Mouse (Mus musculus) macrophage (primary cell): Measurements from ENCODE around the gene Otud3. TPM values are rescaled to one million over a fixed set of nuclear protein-coding genes. Genes with fewer than 3 reads are reported as not detected.

Source experiments
- H3K27ac ChIP-seq: fragments of 350-480 bp; formaldehyde crosslinking; 2 replicates; pipeline ENCODE4 v1.9.0; 2021
- H3K36me3 ChIP-seq: fragments of 350-480 bp; formaldehyde crosslinking; 2 replicates; pipeline ENCODE4 v1.9.0; 2021; ENCODE audit errors: inconsistent target
- H3K4me3 ChIP-seq: fragments of 350-480 bp; formaldehyde crosslinking; 2 replicates; pipeline ENCODE4 v1.9.0; 2021; ENCODE audit errors: inconsistent target
- H3K79me2 ChIP-seq: fragments of 350-480 bp; formaldehyde crosslinking; 2 replicates; pipeline ENCODE4 v1.9.0; 2021; ENCODE audit errors: inconsistent target
- WGBS: methylation state at CpG from one replicate; pipeline ENCODE4 v1.1.7; 2026; ENCODE audit warnings: inconsistent platforms; ENCODE audit not compliant: missing documents; 5-methylcytosine and 5-hydroxymethylcytosine counted together
- polyA plus RNA-seq: library from polyadenylated mRNA; stranded (reverse); fragments of 250-400 nt; gene quantifications from 3 replicates; pipeline ENCODE4 v1.2.4, GENCODE M21; 2018; ENCODE audit warnings: inconsistent platforms
- total RNA-seq, 78 experiments: library from RNA; depleted of rRNA; stranded (reverse); fragments of 250-400 nt; gene quantifications; 1 replicate in 9 of 78; 2 replicates in 24 of 78; 3 replicates in 43 of 78; 4 replicates in 2 of 78; pipeline ENCODE4 v1.2.4; 2018; ENCODE audit warnings: inconsistent platforms in 56 of 78

Gene Otud3
- total RNA-seq (2018; cell fraction: chromatin; rRNA removed): 10 to 100 TPM in 6 of 26 experiments, 1 to 10 TPM in 20; 1.9 to 17.0 (median 8.4) TPM
- 10 to 100 TPM in 7 of 26 experiments, 1 to 10 TPM in 19; 4.8 to 13.1 (median 7.5) TPM for total RNA-seq (2018; cell fraction: cytosol; rRNA removed)
- total RNA-seq (2018; cell fraction: nucleus; rRNA removed): 10 to 100 TPM in 3 of 26 experiments, 1 to 10 TPM in 23; 2.4 to 12.8 (median 6.4) TPM
- 6.9 to 12.3 TPM (median 7.4 TPM) in 3 replicates for polyA plus RNA-seq

DNA sequence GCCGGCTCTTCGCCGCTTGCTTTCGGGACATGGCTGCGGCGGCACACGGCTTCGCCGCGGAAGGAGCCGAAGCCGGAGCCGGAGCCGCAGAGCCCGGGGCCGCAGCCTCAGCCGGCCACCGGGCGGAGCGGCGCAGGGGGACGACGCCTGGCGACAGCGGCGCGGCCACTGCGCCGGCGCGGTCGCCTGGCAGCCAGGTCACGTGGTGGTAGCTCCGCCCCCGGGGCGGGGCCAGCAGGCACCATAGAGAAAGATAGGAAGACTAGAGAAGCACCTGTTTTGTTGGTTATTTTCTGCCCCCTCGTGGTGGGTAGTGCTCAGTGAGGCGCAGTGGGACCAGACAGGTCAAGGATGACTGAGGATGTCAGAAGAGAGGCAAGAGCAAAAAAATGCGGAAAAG lies at the start of gene Otud3:
Gene Otud3, minus strand, starts transcription at position 149 of the 400 bp plus-strand sequence.
- peaks cover 31% of the 10 kb centered on the region; the same call in 1 of the 2 replicates for H3K79me2 ChIP-seq
- peak within 1 kb of the TSS; percentile 50 for H3K4me3 ChIP-seq
- 0 out of 2 replicates have a peak, but pooled peaks cover 6% of the 10 kb centered on the region for H3K36me3 ChIP-seq
- H3K27ac ChIP-seq: no peak within 1 kb of the TSS
- under 1% methylated on average over 33 of the region's 39 CpGs for WGBS

DNA sequence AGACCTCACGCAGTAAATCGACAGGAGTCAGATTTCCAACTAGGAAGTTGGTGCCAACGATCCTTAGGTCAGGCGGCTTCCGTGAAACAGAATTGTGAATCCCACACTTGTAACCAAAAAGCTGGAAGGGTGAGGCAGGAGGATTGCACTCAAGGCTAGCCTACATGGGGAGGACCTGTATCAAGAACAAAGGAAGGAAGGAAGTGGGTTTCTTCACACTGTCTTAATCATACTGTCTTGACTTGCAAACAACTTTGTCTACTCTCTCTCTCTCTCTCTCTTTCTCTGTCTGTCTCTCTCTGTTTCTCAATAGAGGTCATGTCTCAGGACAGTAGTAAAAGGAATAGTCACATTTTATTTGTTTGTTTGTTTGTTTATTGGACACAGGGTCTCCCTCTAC lies 49.0 kb upstream of the Otud3 start:
- Histone ChIP-seq H3K4me3 (no peak overlapping the region), H3K36me3 (no peaks in the 10 kb centered on the region), H3K79me2 (no peaks in the 10 kb centered on the region), H3K27ac (no peak overlapping the region)
- 70% methylated on average over 5 of the region's 5 CpGs for WGBS

DNA sequence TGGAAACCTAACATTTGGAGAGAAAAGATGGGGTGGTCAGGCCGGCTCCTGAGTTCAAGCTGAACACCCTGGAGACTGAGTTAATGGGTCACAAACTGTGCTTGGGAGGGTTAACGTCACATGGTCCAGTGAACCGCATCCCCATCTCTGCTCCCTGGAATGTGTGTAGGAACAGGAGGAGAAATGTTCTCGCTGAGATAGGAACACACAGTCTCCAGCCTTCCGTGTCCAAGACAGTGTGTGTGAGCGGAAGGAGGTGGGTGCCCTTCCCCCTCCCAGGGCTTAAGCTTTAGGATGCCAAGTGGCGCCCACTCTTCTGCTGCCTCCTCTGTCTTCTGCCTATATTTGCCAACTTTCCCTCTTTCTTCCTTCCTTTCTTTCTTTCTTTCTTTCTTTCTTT lies 46.2 kb upstream of the Otud3 start:
- WGBS: 77% methylated on average over 7 of the region's 7 CpGs
- no peak overlapping the region for H3K27ac ChIP-seq
- no peak overlapping the region for H3K4me3 ChIP-seq
- H3K79me2 ChIP-seq: no peaks in the 10 kb centered on the region
- H3K36me3 ChIP-seq: no peaks in the 10 kb centered on the region

DNA sequence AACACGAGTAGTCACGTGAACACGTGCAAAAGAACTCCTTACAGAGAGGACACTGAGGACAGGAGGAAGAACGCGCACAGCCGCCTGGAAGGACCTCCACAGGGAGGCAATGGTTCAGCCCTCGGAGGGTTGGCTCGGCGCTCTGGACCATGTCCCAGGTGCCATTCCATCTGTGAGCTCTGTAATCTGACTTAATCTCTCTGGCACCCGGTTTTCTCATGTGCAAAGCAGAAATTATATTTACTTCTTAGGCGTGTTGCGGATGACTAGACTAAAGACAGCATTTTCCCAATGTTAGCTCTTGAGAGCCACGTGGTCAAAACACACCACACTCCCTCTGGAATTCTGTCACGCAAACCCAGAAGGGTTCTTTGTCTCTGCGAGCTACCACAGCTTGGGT lies 45.4 kb upstream of the Otud3 start:
- 88% methylated on average over 15 of the region's 15 CpGs for WGBS

DNA sequence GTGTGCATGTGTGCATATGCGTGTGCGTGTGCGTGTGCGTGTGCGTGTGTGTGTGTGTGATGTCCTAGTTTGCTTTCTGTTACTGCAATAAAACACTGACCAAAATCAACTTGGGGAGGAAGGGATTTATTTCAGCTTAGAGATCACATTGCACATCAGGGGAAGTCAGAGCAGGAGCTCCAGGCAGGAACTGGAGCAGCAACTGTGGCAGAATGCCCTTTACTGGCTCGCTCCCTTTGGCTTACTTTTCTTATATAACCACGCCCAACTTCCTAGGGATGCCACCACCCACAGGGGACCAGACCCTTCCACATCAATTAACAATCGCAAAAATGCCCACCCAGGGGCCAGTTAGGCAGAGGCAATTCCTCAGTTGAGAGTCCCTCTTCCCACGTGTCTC lies 44.9 kb upstream of the Otud3 start:
- Histone ChIP-seq H3K36me3 (no peaks in the 10 kb centered on the region), H3K4me3 (no peak overlapping the region), H3K79me2 (no peaks in the 10 kb centered on the region), H3K27ac (no peak overlapping the region)
- WGBS: 78% methylated on average over 9 of the region's 9 CpGs

More for the DNA sequence above, 45.4 kb upstream of the Otud3 start:
- H3K36me3 ChIP-seq: no peaks in the 10 kb centered on the region
- H3K79me2 ChIP-seq: no peaks in the 10 kb centered on the region
- no peak overlapping the region for H3K27ac ChIP-seq
- no peak overlapping the region for H3K4me3 ChIP-seq

DNA sequence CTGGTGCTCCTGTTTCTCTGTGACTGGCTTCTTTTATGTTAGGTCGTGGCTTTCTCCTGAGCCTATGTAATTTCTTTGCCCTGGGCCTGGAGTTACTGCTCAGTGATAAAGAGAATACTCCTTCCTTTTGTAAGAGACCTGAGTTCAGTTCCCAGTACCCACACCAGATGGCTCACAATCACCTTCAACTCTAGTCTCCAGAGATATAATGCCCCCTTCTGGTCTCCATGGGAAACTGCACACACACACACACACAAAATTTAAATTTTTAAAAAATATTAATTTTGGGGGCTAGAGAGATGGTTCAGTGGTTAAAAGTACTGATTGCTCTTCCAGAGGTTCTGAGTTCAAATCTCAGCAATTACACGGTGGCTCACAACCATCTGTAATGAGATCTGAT lies 34.5 kb upstream of the Otud3 start:
- Histone ChIP-seq H3K36me3 (no peaks in the 10 kb centered on the region), H3K27ac (no peak overlapping the region), H3K79me2 (no peaks in the 10 kb centered on the region), H3K4me3 (no peak overlapping the region)
- WGBS: 69% methylated on average over 2 of the region's 2 CpGs

DNA sequence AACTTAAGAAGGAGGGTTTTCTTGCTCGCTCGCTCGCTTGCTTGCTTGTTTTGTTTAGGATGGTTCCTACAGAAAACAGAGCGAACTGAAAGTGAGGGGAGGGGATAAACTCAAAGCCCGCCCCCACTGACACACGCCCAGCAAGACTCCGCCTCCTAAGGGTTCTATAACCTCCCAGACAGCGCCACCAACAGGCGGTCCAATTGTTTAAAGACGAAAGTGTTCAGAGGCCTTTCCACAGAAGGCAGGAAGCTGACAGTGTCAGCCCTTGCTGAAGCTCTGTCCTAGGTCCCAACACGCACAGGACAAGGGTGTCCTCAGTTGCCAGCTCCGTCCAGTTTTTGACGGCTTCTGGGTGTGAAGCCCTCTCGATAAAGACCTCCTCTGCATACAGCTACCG lies 30.0 kb upstream of the Otud3 start:
- H3K4me3 ChIP-seq: peak overlapping the region; percentile 41
- no peaks in the 10 kb centered on the region for H3K79me2 ChIP-seq
- no peak overlapping the region for H3K27ac ChIP-seq
- no peaks in the 10 kb centered on the region for H3K36me3 ChIP-seq
- WGBS: 11% methylated on average over 15 of the region's 15 CpGs

DNA sequence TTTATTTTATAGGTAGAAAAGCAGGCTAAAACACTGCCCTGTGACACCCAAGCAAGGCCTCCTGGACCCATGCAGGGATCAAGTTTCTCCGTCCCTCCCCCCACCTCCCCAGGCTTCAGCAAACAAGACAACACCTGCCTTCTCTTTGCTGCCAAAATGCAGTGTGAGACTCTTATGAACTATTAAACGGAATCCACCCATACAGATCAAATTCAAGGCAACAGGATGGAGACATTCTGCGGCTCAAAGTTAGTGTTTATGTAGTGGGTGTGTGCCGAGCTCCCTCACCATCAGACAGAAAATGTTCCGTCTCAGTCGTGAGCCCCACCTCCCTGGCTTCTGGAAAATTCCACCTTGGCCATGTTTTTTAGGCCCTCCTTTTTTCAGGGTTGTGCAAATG lies 28.2 kb upstream of the Otud3 start:
- Histone ChIP-seq H3K4me3 (no peak overlapping the region), H3K79me2 (no peaks in the 10 kb centered on the region), H3K36me3 (no peaks in the 10 kb centered on the region), H3K27ac (no peak overlapping the region)
- WGBS: 97% methylated on average over 6 of the region's 6 CpGs

DNA sequence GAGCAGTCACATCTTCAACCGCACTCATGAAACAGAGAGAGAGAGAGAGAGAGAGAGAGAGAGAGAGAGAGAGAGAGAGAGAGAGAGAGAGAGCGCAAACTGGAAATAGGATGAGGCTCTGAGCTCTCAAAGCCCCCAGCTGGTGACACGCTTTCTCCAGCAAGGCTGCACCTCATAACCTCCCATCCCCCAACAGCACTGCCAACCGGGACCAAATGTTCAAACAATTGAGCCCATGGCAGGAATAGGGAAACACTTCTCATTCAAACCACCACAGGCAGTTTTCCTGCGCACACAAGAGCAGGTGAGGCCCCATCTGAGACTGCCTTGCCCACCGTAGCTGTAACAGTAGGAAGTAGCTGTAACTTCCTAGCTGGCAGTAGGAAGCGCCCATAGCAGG lies 27.7 kb upstream of the Otud3 start:
- no peak overlapping the region for H3K27ac ChIP-seq
- no peaks in the 10 kb centered on the region for H3K79me2 ChIP-seq
- no peak overlapping the region for H3K4me3 ChIP-seq
- 56% methylated on average over 6 of the region's 7 CpGs for WGBS
- no peaks in the 10 kb centered on the region for H3K36me3 ChIP-seq

DNA sequence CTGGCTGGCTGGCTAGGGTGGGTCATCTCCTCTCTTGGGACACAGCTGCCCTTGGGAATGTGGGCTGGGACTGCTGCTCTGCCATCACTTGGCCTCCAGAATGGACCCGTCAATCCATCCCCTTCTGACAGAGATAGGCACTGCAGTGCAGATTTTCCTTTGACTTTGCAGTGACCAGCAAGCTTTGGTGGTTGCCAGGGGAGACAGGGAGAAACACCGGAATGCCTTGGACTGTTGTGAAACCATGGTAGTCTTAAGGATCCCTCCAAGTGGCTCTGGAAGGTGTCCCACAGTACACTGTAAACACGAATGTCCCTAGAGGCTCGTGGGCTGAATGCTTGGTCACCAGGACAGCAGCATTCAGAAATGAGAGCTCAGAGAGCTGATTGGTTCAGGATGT lies 25.7 kb upstream of the Otud3 start:
- no peak overlapping the region for H3K27ac ChIP-seq
- WGBS: 95% methylated on average over 4 of the region's 4 CpGs
- H3K4me3 ChIP-seq: no peak overlapping the region
- H3K36me3 ChIP-seq: no peaks in the 10 kb centered on the region
- H3K79me2 ChIP-seq: no peaks in the 10 kb centered on the region

DNA sequence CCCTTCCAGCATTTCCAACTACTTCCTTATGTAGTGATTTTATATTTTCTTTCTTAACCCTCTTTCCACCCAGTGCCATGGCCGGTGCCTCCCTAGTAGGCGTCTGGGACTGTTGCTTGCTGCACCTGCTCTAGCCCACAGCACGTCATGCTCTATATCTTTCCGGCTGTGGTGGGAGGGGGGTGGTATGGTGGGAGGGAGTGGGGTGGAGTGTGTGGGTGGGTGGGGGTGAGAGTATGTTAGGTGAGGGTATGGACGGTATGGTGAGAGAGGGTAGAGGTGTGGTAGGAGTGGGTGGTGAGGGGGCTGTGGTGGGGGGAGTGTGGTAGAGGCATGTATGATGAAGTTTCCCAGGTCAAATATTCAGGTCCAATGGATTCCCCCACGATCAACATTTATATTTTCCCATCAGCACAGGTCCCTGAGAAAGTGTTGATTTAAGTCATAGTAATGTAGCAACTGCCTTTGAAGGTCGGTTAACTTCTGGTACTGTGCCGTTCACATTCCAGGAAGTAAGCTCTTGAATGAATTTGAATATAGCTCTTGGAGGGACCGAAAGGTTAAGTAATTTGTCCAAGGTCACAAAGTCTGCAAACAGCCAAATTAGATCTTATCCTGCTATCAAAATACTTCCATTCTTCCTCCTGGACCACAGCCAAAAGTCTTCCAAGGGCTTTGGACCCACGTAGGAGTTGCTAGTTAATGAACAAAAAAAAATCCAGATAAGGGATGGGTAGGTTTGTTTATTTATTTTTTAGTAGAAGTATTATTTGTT lies 24.9 kb upstream of the Otud3 start:
- Histone ChIP-seq H3K79me2 (no peaks in the 10 kb centered on the region), H3K4me3 (no peak overlapping the region), H3K36me3 (no peaks in the 10 kb centered on the region), H3K27ac (no peak overlapping the region)
- WGBS: 34% methylated on average over 10 of the region's 10 CpGs

DNA sequence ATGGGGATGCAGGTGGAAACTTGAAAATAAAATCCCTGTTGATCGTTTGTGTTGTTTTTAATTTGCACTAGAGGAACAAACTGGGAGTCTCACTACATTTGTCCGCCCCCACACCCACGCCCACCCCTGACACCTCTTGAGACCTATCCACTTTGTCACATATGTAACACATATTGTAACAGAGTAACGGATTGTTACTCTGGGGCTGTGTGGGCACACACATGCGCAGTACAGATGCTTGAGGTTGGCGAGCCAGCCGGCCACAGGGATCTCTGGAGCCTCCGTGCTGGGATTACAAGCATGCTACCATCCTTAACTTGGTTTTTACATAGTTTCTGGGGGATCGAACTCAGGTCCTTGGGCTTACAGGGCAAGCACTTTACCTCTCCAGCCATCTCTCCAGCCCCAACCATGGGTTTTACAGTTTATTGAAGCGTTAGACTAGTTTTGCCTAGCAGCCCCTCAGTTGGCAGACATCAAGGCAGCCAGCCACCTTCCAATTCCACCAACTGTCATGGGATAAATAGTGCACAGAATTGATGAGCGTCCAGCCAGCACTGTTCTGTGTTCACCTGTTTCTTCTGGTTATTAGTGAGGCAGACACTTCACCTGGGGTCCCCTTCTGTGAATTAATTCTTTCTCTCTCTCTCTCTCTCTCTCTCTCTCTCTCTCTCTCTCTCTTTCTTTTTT lies 20.9 kb upstream of the Otud3 start:
- H3K79me2 ChIP-seq: no peaks in the 10 kb centered on the region
- H3K27ac ChIP-seq: no peak overlapping the region
- H3K4me3 ChIP-seq: no peak overlapping the region
- H3K36me3 ChIP-seq: no peaks in the 10 kb centered on the region
- WGBS: 97% methylated on average over 11 of the region's 11 CpGs

DNA sequence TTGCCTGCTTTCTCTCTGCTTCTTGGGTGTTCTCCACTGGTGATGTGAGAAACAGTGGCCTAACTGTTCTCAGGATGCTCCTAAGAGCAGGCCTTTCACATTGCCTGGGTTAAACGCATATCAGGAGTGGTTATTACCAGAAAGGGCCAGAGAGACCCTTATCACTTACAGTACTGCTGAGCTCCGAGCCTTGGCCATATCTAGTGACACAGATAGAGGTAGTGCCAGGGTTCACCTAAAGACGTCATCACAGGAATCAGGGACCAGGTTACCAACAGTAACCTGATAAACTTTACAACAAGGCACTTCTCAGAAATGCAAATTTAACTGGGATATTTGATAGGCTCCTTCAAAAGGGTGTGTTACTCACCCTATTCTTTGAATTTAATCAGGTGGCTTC lies 20.1 kb upstream of the Otud3 start:
- Histone ChIP-seq H3K27ac (no peak overlapping the region), H3K79me2 (no peaks in the 10 kb centered on the region)
- 85% methylated on average over 3 of the region's 3 CpGs for WGBS

DNA sequence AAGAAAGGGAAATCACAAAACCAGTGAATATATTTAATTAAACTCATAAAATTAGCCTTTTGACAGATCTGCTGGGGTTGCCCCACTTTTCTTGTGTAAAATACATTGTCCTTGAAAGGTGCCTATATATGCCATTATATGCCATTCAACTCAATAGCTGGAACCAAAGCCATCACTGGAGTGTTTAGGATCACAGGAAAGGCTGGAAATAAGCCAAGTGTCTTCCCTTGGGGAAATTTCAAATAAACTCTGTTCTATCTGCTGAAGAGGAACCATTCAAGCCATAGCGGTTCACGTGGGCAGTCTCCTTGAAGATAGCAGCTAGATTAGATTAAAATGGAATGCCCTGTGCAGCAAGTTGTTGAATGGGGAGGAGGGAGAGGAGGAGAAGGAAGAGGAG lies 11.8 kb upstream of the Otud3 start:
- no peak overlapping the region for H3K4me3 ChIP-seq
- H3K79me2 ChIP-seq: no peaks in the 10 kb centered on the region
- no peaks in the 10 kb centered on the region for H3K36me3 ChIP-seq
- 62% methylated on average over 2 of the region's 2 CpGs for WGBS
- no peak overlapping the region for H3K27ac ChIP-seq

More for the DNA sequence above, 20.1 kb upstream of the Otud3 start:
- H3K4me3 ChIP-seq: no peak overlapping the region
- no peaks in the 10 kb centered on the region for H3K36me3 ChIP-seq

DNA sequence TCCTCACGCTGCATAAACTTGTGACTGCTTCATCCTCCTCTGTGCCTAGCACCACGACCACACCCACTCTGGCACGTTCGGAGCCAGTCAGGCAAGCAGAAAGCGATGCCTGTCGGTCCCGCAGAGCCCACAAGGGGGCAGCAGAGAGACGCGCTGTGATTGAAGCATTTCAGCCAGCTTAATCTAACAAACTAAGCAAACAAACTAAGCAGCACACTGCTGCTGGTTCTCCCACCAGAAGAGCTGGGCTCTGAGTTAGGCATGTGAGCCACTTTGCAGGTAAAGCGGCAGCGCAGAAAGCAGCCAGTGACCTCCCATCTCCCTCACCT lies 8.3 kb upstream of the Otud3 start:
- Histone ChIP-seq H3K79me2 (no peaks in the 10 kb centered on the region), H3K36me3 (no peaks in the 10 kb centered on the region), H3K4me3 (no peak overlapping the region), H3K27ac (no peak overlapping the region)
- 2% methylated on average over 11 of the region's 11 CpGs for WGBS
